7 mouse cellular contexts compared by ENCODE assay signal in the genomic region with DNA sequence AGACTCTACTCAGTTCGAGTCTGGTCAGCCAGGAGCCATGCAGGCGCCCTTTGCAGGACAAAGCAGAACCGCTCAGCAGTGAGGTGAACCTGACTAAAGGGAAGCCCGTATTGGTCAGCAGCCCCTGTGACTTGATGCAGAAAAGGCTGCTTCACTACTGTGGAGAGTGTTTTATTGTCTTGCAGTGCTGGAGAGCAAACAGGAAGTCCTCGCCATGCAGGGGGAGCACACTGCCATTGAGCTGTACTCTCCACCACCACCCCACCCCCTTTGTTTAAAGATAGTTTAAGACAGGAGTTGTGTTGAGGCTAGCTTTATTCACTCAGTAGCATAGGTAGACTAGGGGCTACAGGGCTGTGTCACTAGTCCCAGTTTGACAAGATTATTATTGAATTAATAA. TPM values are rescaled to one million over a fixed set of nuclear protein-coding genes. Genes with fewer than 3 reads are reported as not detected.
DNase-seq lines count a peak whose midpoint lies in the region; ATAC-seq and TF ChIP-seq lines count a peak whose summit lies in the region.

A gene (minus strand): TSS at position 145 of the 400 bp plus-strand sequence.

- no peak for TF ChIP-seq CTCF in C2C12 (IDR thresholded peaks at IDR 0.05; ENCODE audit: control insufficient read depth, insufficient read depth, insufficient read length)
- no peak for TF ChIP-seq CTCF in ES-Bruce4 (IDR thresholded peaks at IDR 0.05; ENCODE audit: low read depth, low read length)
- no peak for TF ChIP-seq CTCF in stomach, postnatal 0 days (IDR thresholded peaks at IDR 0.05; ENCODE audit: low read depth)

- H3K79me3 ChIP-seq in C2C12 (ENCODE audit: low read depth): no peaks in the 10 kb centered on the region

- H3K36me3 ChIP-seq in C2C12 (ENCODE audit: control insufficient read depth, insufficient read depth): no peaks in the 10 kb centered on the region
- H3K36me3 ChIP-seq in ES-Bruce4 (ENCODE audit: control insufficient read depth, insufficient read depth, low read length, poor library complexity, severe bottlenecking): no peaks in the 10 kb centered on the region
- H3K36me3 ChIP-seq in forebrain, embryonic 11.5 days (ENCODE audit: control insufficient read depth, insufficient read depth, low read length): no peaks in the 10 kb centered on the region
- H3K36me3 ChIP-seq in liver, embryonic 11.5 days (ENCODE audit: control insufficient read depth, insufficient read depth, low read length): no peaks in the 10 kb centered on the region
- H3K36me3 ChIP-seq in stomach, postnatal 0 days (ENCODE audit: control insufficient read depth, insufficient read depth, low read length): no peaks in the 10 kb centered on the region

- H3K9me3 ChIP-seq in ES-Bruce4 (replicated peaks; ENCODE audit: control insufficient read depth, insufficient read depth, low read length, poor library complexity, severe bottlenecking): no peaks in the 10 kb centered on the region
- no peaks in the 10 kb centered on the region for H3K9me3 ChIP-seq in forebrain, embryonic 11.5 days (ENCODE audit: control insufficient read depth, low read length)
- H3K9me3 ChIP-seq in liver, embryonic 11.5 days (ENCODE audit: control insufficient read depth, low read length): no peaks in the 10 kb centered on the region
- no peaks in the 10 kb centered on the region for H3K9me3 ChIP-seq in stomach, postnatal 0 days (ENCODE audit: control insufficient read depth, low read length)

- peak; percentile 78; the same call in 1 of the 2 replicates for TF ChIP-seq EP300 in ES-Bruce4 (IDR thresholded peaks at IDR 0.05; ENCODE audit: insufficient read depth, low read depth, low read length)
- no peak for TF ChIP-seq EP300 in stomach, postnatal 0 days (optimal IDR thresholded peaks at IDR 0.05)

- H3K4me2 ChIP-seq in forebrain, embryonic 11.5 days (ENCODE audit: low read depth, low read length, severe bottlenecking): no peak within 1 kb of the TSS
- H3K4me2 ChIP-seq in liver, embryonic 11.5 days: no peak within 1 kb of the TSS
- H3K4me2 ChIP-seq in stomach, postnatal 0 days (replicated peaks; ENCODE audit: low read depth): no peak within 1 kb of the TSS

- no peaks in the 10 kb centered on the region for H3K79me2 ChIP-seq in C2C12 (ENCODE audit: control insufficient read depth, insufficient read depth)

- no peak for TF ChIP-seq POLR2A in ES-Bruce4 (IDR thresholded peaks at IDR 0.05; ENCODE audit: insufficient read depth, low read length)

- no peak for ATAC-seq in forebrain, embryonic 11.5 days (replicated peaks; ENCODE audit: low FRiP score)
- no peak for ATAC-seq in hematopoietic stem cell, adult 5-6 weeks (replicated peaks in 1 of 2; ENCODE audit: insufficient read depth in 1 of 2, low FRiP score in 2 of 2, low TSS enrichment in 1 of 2, low read depth in 1 of 2, poor library complexity in 2 of 2, severe bottlenecking in 2 of 2)
- no peak for ATAC-seq in liver, embryonic 11.5 days (replicated peaks; ENCODE audit: low FRiP score)
- ATAC-seq in stomach, postnatal 0 days (ENCODE audit: low FRiP score, low TSS enrichment): no peak

- H3ac ChIP-seq in C2C12 (ENCODE audit: control insufficient read depth, insufficient read length, low read depth): no peak within 1 kb of the TSS

- peak within 1 kb of the TSS; percentile 93 for H3K27ac ChIP-seq in ES-Bruce4 (ENCODE audit: insufficient read depth, low read length)
- no peak within 1 kb of the TSS for H3K27ac ChIP-seq in forebrain, embryonic 11.5 days (ENCODE audit: low read depth, low read length)
- H3K27ac ChIP-seq in liver, embryonic 11.5 days (ENCODE audit: low read depth, low read length): no peak within 1 kb of the TSS
- H3K27ac ChIP-seq in stomach, postnatal 0 days (replicated peaks): no peak within 1 kb of the TSS

- 78% methylated on average over 5 of the region's 5 CpGs for WGBS in forebrain, embryonic 11.5 days
- 76% methylated on average over 5 of the region's 5 CpGs for WGBS in liver, embryonic 11.5 days
- WGBS in stomach, postnatal 0 days: 82% methylated on average over 5 of the region's 5 CpGs

- H3K27me3 ChIP-seq in C2C12 (ENCODE audit: control insufficient read depth, insufficient read depth, insufficient read length): peaks cover 28% of the 10 kb centered on the region
- H3K27me3 ChIP-seq in ES-Bruce4 (ENCODE audit: control insufficient read depth, insufficient read depth, low read length, poor library complexity, severe bottlenecking): no peaks in the 10 kb centered on the region
- H3K27me3 ChIP-seq in forebrain, embryonic 11.5 days (ENCODE audit: control insufficient read depth, insufficient read depth, low read length): no peaks in the 10 kb centered on the region
- H3K27me3 ChIP-seq in liver, embryonic 11.5 days (replicated peaks; ENCODE audit: control insufficient read depth, insufficient read depth, low read length): no peaks in the 10 kb centered on the region
- no peaks in the 10 kb centered on the region for H3K27me3 ChIP-seq in stomach, postnatal 0 days (ENCODE audit: control insufficient read depth, insufficient read depth, low read length)

- H3K4me3 ChIP-seq in C2C12 (ENCODE audit: insufficient read depth, poor library complexity, severe bottlenecking): no peak within 1 kb of the TSS
- H3K4me3 ChIP-seq in ES-Bruce4 (ENCODE audit: low read depth, low read length): peak within 1 kb of the TSS; percentile 58
- no peak within 1 kb of the TSS for H3K4me3 ChIP-seq in forebrain, embryonic 11.5 days (ENCODE audit: low read depth, low read length)
- H3K4me3 ChIP-seq in liver, embryonic 11.5 days (ENCODE audit: low read depth, low read length): no peak within 1 kb of the TSS
- H3K4me3 ChIP-seq in stomach, postnatal 0 days (ENCODE audit: low read depth, low read length): no peak within 1 kb of the TSS

- peak within 1 kb of the TSS; percentile 50 for H3K9ac ChIP-seq in ES-Bruce4 (ENCODE audit: low read depth, poor library complexity, severe bottlenecking)
- H3K9ac ChIP-seq in forebrain, embryonic 11.5 days (ENCODE audit: low read length): no peak within 1 kb of the TSS
- H3K9ac ChIP-seq in liver, embryonic 11.5 days (ENCODE audit: low read depth, low read length): no peak within 1 kb of the TSS
- no peak within 1 kb of the TSS for H3K9ac ChIP-seq in stomach, postnatal 0 days (ENCODE audit: low read length)

- peaks cover 11% of the 10 kb centered on the region for H3K4me1 ChIP-seq in ES-Bruce4 (ENCODE audit: control insufficient read depth, insufficient read depth, low read length)
- H3K4me1 ChIP-seq in forebrain, embryonic 11.5 days (replicated peaks; ENCODE audit: control insufficient read depth, insufficient read depth, low read length): no peaks in the 10 kb centered on the region
- no peaks in the 10 kb centered on the region for H3K4me1 ChIP-seq in liver, embryonic 11.5 days (replicated peaks; ENCODE audit: control insufficient read depth, insufficient read depth, low read length)
- H3K4me1 ChIP-seq in stomach, postnatal 0 days (replicated peaks; ENCODE audit: control insufficient read depth, insufficient read depth): no peaks in the 10 kb centered on the region

- no peak for DNase-seq in forebrain, embryonic 11.5 days (ENCODE audit: low spot score)
- no peak for DNase-seq in liver, embryonic 11.5 days (ENCODE audit: low spot score)
- DNase-seq in stomach, postnatal 0 days (ENCODE audit: low spot score): no peak
- no peak for DNase-seq in right cerebral cortex, adult 2 months (ENCODE audit: low spot score in 2 of 2)

TF ChIP-seq in C2C12, 6 proteins besides CTCF, POLR2A, EP300 and RAD21:
- TF ChIP-seq CEBPB (IDR thresholded peaks at IDR 0.05; ENCODE audit: low read depth) (no peak), USF1 (IDR thresholded peaks at IDR 0.05; ENCODE audit: low read depth) (no peak), MYOG (IDR thresholded peaks at IDR 0.05; ENCODE audit: control insufficient read depth, extremely low read depth, insufficient read length) (no peak), FOSL1 (IDR thresholded peaks at IDR 0.05; ENCODE audit: insufficient read depth, low read length, poor library complexity, severe bottlenecking) (no peak)
TF ChIP-seq in C2C12: peak in this region for 0.

RNA-seq across cellular contexts. Expression of the gene that starts here (rescaled TPM):
- polyA plus RNA-seq in C2C12 (2012; fragmentation: generic; extraction: Trizol) (59.1 TPM), ES-Bruce4 (2011; ENCODE audit: insufficient read depth, insufficient read length, low read depth, missing spikeins) (54.0 and 61.1 TPM in 2 replicates)
- 97.8 and 101 TPM in 2 replicates for polyA plus RNA-seq in forebrain, embryonic 11.5 days (2014; fragmentation: Nextera tagmentation; extraction: Ambion mirVana)
- 47.4 and 64.9 TPM in 2 replicates for total RNA-seq in hematopoietic stem cell, adult 5-6 weeks (2017)
- 106 and 108 TPM in 2 replicates for polyA plus RNA-seq in liver, embryonic 11.5 days (2014; fragmentation: Nextera tagmentation; extraction: Ambion mirVana)
- polyA plus RNA-seq in stomach, postnatal 0 days (2015; fragmentation: Nextera tagmentation; extraction: Ambion mirVana): 79.8 and 84.5 TPM in 2 replicates
